8 mouse cellular contexts compared by ENCODE assay signal in the genomic region with DNA sequence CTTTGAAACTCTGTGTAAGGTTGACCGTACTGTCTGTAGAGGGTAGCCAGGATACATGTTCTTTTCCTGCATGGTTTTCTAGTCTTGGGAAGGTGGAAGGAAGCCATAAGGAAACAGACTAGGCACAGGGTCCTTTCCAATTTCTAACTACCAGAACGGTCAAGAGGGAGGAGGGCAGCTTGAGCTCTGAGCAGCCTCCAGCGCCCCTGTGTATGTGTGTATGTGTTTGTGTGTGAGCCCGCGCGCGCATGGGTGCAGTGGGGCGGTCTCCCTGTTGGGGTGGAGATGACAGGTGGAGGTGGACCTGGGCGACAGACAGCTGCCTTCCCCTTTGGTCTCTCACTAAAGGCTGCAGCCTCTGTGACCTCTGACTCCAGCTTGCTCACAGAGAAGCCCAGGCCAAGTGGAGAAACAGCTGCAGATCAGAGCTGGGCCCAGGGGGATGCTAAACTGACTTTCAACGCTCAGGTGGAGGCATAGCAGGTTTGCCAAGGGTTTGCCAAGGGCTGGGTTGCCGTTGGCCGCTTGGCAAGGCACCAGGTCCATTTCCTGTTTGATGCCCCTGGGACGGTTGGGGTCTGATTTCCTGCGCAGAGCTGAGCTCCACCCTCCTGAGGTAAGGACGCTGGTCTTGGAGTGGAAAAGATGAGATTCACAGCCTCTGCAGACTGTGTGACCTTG. TPM values are rescaled to one million over a fixed set of nuclear protein-coding genes. Genes with fewer than 3 reads are reported as not detected.
A peak's percentile ranks its signal among the peaks of the same experiment; 100 is the strongest.
DNase-seq lines count a peak whose midpoint lies in the region; ATAC-seq and TF ChIP-seq lines count a peak whose summit lies in the region.

No protein-coding gene starts in this region.

- H3K27me3 ChIP-seq in forebrain, embryonic 11.5 days (ENCODE audit: control insufficient read depth, insufficient read depth, low read length): no peaks in the 10 kb centered on the region
- no peaks in the 10 kb centered on the region for H3K27me3 ChIP-seq in hindbrain, embryonic 11.5 days (ENCODE audit: control insufficient read depth, insufficient read depth, low read length)
- peaks cover 19% of the 10 kb centered on the region for H3K27me3 ChIP-seq in liver, embryonic 11.5 days (replicated peaks; ENCODE audit: control insufficient read depth, insufficient read depth, low read length)
- no peaks in the 10 kb centered on the region for H3K27me3 ChIP-seq in midbrain, postnatal 0 days (ENCODE audit: insufficient read depth, low read length)

- peak; percentile 52 for DNase-seq in kidney, adult 18-20 months
- DNase-seq in kidney, adult 11 months: no peak
- no peak for DNase-seq in forebrain, embryonic 11.5 days (ENCODE audit: low spot score)
- no peak for DNase-seq in hindbrain, embryonic 11.5 days (ENCODE audit: low spot score)
- no peak for DNase-seq in liver, embryonic 11.5 days (ENCODE audit: low spot score)
- DNase-seq in midbrain, postnatal 0 days (ENCODE audit: low spot score): no peak
- DNase-seq in thymus, postnatal 4 days: peak; percentile 70
- DNase-seq in retina, postnatal 1 day: no peak

- H3K4me3 ChIP-seq in forebrain, embryonic 11.5 days (ENCODE audit: low read depth, low read length): peak overlapping the region; percentile 89
- H3K4me3 ChIP-seq in hindbrain, embryonic 11.5 days (ENCODE audit: low read depth, low read length): peak overlapping the region; percentile 87
- H3K4me3 ChIP-seq in liver, embryonic 11.5 days (ENCODE audit: low read depth, low read length): peak overlapping the region; percentile 77
- peak overlapping the region; percentile 84 for H3K4me3 ChIP-seq in midbrain, postnatal 0 days (ENCODE audit: low read depth, low read length)

- TF ChIP-seq CTCF in midbrain, postnatal 0 days (IDR thresholded peaks at IDR 0.05): no peak

- no peaks in the 10 kb centered on the region for H3K36me3 ChIP-seq in forebrain, embryonic 11.5 days (ENCODE audit: control insufficient read depth, insufficient read depth, low read length)
- H3K36me3 ChIP-seq in hindbrain, embryonic 11.5 days (ENCODE audit: control insufficient read depth, insufficient read depth, low read length): no peaks in the 10 kb centered on the region
- no peaks in the 10 kb centered on the region for H3K36me3 ChIP-seq in liver, embryonic 11.5 days (ENCODE audit: control insufficient read depth, insufficient read depth, low read length)
- H3K36me3 ChIP-seq in midbrain, postnatal 0 days (ENCODE audit: insufficient read depth, low read length): no peaks in the 10 kb centered on the region

- peak overlapping the region; percentile 92 for H3K9ac ChIP-seq in forebrain, embryonic 11.5 days (ENCODE audit: low read length)
- H3K9ac ChIP-seq in hindbrain, embryonic 11.5 days (ENCODE audit: low read depth, low read length): peak overlapping the region; percentile 93
- H3K9ac ChIP-seq in liver, embryonic 11.5 days (ENCODE audit: low read depth, low read length): peak overlapping the region; percentile 90
- H3K9ac ChIP-seq in midbrain, postnatal 0 days (replicated peaks; ENCODE audit: low read length, poor library complexity, severe bottlenecking): peak overlapping the region; percentile 92; the same call in 1 of the 2 replicates

- peak overlapping the region; percentile 93 for H3K4me2 ChIP-seq in forebrain, embryonic 11.5 days (ENCODE audit: low read depth, low read length, severe bottlenecking)
- H3K4me2 ChIP-seq in hindbrain, embryonic 11.5 days (replicated peaks; ENCODE audit: low read depth, low read length): peak overlapping the region; percentile 73
- H3K4me2 ChIP-seq in liver, embryonic 11.5 days: peak overlapping the region; percentile 98
- peak overlapping the region; percentile 96 for H3K4me2 ChIP-seq in midbrain, postnatal 0 days (ENCODE audit: low read depth, low read length, poor library complexity, severe bottlenecking)

- ATAC-seq in forebrain, embryonic 11.5 days (replicated peaks; ENCODE audit: low FRiP score): no peak
- no peak for ATAC-seq in hindbrain, embryonic 11.5 days (ENCODE audit: low FRiP score)
- no peak for ATAC-seq in liver, embryonic 11.5 days (replicated peaks; ENCODE audit: low FRiP score)
- ATAC-seq in midbrain, postnatal 0 days (ENCODE audit: low FRiP score): no peak

- peaks cover 40% of the 10 kb centered on the region for H3K4me1 ChIP-seq in forebrain, embryonic 11.5 days (replicated peaks; ENCODE audit: control insufficient read depth, insufficient read depth, low read length)
- H3K4me1 ChIP-seq in hindbrain, embryonic 11.5 days (replicated peaks; ENCODE audit: control insufficient read depth, insufficient read depth, low read length): peaks cover 25% of the 10 kb centered on the region
- H3K4me1 ChIP-seq in liver, embryonic 11.5 days (replicated peaks; ENCODE audit: control insufficient read depth, insufficient read depth, low read length): peaks cover 28% of the 10 kb centered on the region
- peaks cover 30% of the 10 kb centered on the region for H3K4me1 ChIP-seq in midbrain, postnatal 0 days (ENCODE audit: insufficient read depth, low read length)

- 34% methylated on average over 15 of the region's 15 CpGs for WGBS in forebrain, embryonic 11.5 days
- WGBS in hindbrain, embryonic 11.5 days: 30% methylated on average over 15 of the region's 15 CpGs
- 35% methylated on average over 15 of the region's 15 CpGs for WGBS in liver, embryonic 11.5 days
- WGBS in midbrain, postnatal 0 days: 16% methylated on average over 15 of the region's 15 CpGs

- 0 out of 2 replicates have a peak overlapping the region, but pooled peaks have one; percentile 15 for H3K27ac ChIP-seq in forebrain, embryonic 11.5 days (ENCODE audit: low read depth, low read length)
- no peak overlapping the region; the same call in 1 of the 2 replicates for H3K27ac ChIP-seq in hindbrain, embryonic 11.5 days (ENCODE audit: low read depth, low read length)
- H3K27ac ChIP-seq in liver, embryonic 11.5 days (ENCODE audit: low read depth, low read length): no peak overlapping the region
- H3K27ac ChIP-seq in midbrain, postnatal 0 days (ENCODE audit: low read depth, low read length): no peak overlapping the region

- no peaks in the 10 kb centered on the region for H3K9me3 ChIP-seq in forebrain, embryonic 11.5 days (ENCODE audit: control insufficient read depth, low read length)
- no peaks in the 10 kb centered on the region for H3K9me3 ChIP-seq in hindbrain, embryonic 11.5 days (ENCODE audit: control insufficient read depth, low read length)
- no peaks in the 10 kb centered on the region for H3K9me3 ChIP-seq in liver, embryonic 11.5 days (ENCODE audit: control insufficient read depth, low read length)
- H3K9me3 ChIP-seq in midbrain, postnatal 0 days (ENCODE audit: low read length): no peaks in the 10 kb centered on the region

RNA-seq across cellular contexts. Expression of a gene that starts 1.2 kb away (rescaled TPM):
- polyA plus RNA-seq in forebrain, embryonic 11.5 days (2014; fragmentation: Nextera tagmentation; extraction: Ambion mirVana): 33.5 and 36.4 TPM in 2 replicates
- polyA plus RNA-seq in hindbrain, embryonic 11.5 days (2014; fragmentation: Nextera tagmentation; extraction: Ambion mirVana): 19.8 and 21.2 TPM in 2 replicates
- 11.2 and 13.1 TPM in 2 replicates for polyA plus RNA-seq in liver, embryonic 11.5 days (2014; fragmentation: Nextera tagmentation; extraction: Ambion mirVana)
- 107 and 154 TPM in 2 replicates for total RNA-seq in midbrain, postnatal 0 days (2014; rRNA removed)
- polyA plus RNA-seq in midbrain, postnatal 0 days (2015; fragmentation: Nextera tagmentation; extraction: Ambion mirVana): 58.7 and 61.6 TPM in 2 replicates

RNA-seq across cellular contexts. Expression of a gene that starts 21.6 kb away (rescaled TPM):
- polyA plus RNA-seq in forebrain, embryonic 11.5 days (2014; fragmentation: Nextera tagmentation; extraction: Ambion mirVana): 144 and 163 TPM in 2 replicates
- polyA plus RNA-seq in hindbrain, embryonic 11.5 days (2014; fragmentation: Nextera tagmentation; extraction: Ambion mirVana): 161 and 185 TPM in 2 replicates
- polyA plus RNA-seq in liver, embryonic 11.5 days (2014; fragmentation: Nextera tagmentation; extraction: Ambion mirVana): 75.1 and 77.3 TPM in 2 replicates
- 8.1 and 8.6 TPM in 2 replicates for total RNA-seq in midbrain, postnatal 0 days (2014; rRNA removed)
- 68.0 and 80.0 TPM in 2 replicates for polyA plus RNA-seq in midbrain, postnatal 0 days (2015; fragmentation: Nextera tagmentation; extraction: Ambion mirVana)

Comparison
In these comparisons a context has a peak if more than half of its experiments do, and no peak if none do; other contexts are left out.
1. DNase-seq: peak in kidney, adult 18-20 months (single experiment) and thymus, postnatal 4 days (single experiment); none in kidney, adult 11 months (single experiment), forebrain, embryonic 11.5 days (single experiment), hindbrain, embryonic 11.5 days (single experiment), liver, embryonic 11.5 days (single experiment), midbrain, postnatal 0 days (single experiment) and retina, postnatal 1 day (single experiment).
2. Peak in every context shown above with its lines, with median percentiles within 50 percentile points of each other: H3K4me2 ChIP-seq, H3K4me3 ChIP-seq and H3K9ac ChIP-seq.